Mouse (Mus musculus) neural tube, embryonic 11.5 days (tissue): ENCODE results near the gene Zfp788. TPM values are rescaled to one million over a fixed set of nuclear protein-coding genes. Genes with fewer than 3 reads are reported as not detected.
"Not testable (repeated sequence)": the region's sequence is repeated elsewhere in the genome, so short reads cannot be mapped to it uniquely, and the experiment has no call there.

Experiments
- ATAC-seq: fragments of 200-750 bp; cut with Nextera tagmentation; 2 replicates; pipeline ENCODE4 v1.8.0; 2017; ENCODE audit warnings: moderate number of reproducible peaks, mild to moderate bottlenecking, moderate TSS enrichment, moderate library complexity; ENCODE audit not compliant: insufficient read depth, low FRiP score, low TSS enrichment
- DNase-seq: peaks from one replicate; pipeline ENCODE4 v3.0.0-alpha.2; 2015; ENCODE audit warnings: low spot score
- H3K27ac ChIP-seq: fragments of 300-500 bp; sonication (generic); 2 replicates; pipeline ENCODE4 v1.5.1; 2014; ENCODE audit warnings: low read depth, mild to moderate bottlenecking, low read length
- H3K27me3 ChIP-seq: fragments of 300-500 bp; sonication (generic); 2 replicates; pipeline ENCODE4 v1.6.1; 2014; ENCODE audit warnings: mild to moderate bottlenecking, low read length, mixed read lengths; ENCODE audit not compliant: control insufficient read depth, insufficient read depth
- H3K36me3 ChIP-seq: fragments of 300-500 bp; sonication (generic); 2 replicates; pipeline ENCODE4 v1.6.1; 2014; ENCODE audit warnings: mild to moderate bottlenecking, low read length, moderate library complexity, mixed read lengths; ENCODE audit not compliant: control insufficient read depth, insufficient read depth
- H3K4me1 ChIP-seq: fragments of 300-500 bp; sonication (generic); 2 replicates; pipeline ENCODE4 v1.6.1; 2014; ENCODE audit warnings: low read length, mixed read lengths; ENCODE audit not compliant: control insufficient read depth, insufficient read depth
- H3K4me2 ChIP-seq: fragments of 300-500 bp; sonication (generic); 2 replicates; pipeline ENCODE4 v1.6.1; 2014; ENCODE audit warnings: low read depth, mild to moderate bottlenecking, moderate library complexity
- H3K4me3 ChIP-seq: fragments of 300-500 bp; sonication (generic); 2 replicates; pipeline ENCODE4 v1.5.1; 2014; ENCODE audit warnings: low read depth, low read length
- H3K9ac ChIP-seq: fragments of 300-500 bp; sonication (generic); 2 replicates; pipeline ENCODE4 v1.6.1; 2014; ENCODE audit warnings: mild to moderate bottlenecking, low read length
- H3K9me3 ChIP-seq: fragments of 300-500 bp; sonication (generic); 2 replicates; pipeline ENCODE4 v1.6.1; 2016; ENCODE audit warnings: low read length; ENCODE audit not compliant: control insufficient read depth
- WGBS: fragments of 180-500 bp; shearing (Covaris S2); extraction: QIAGEN DNeasy Blood & Tissue Kit; methylation state at CpG from one replicate; pipeline ENCODE4 v1.1.7; 2014; 5-methylcytosine and 5-hydroxymethylcytosine counted together
- polyA plus RNA-seq: library from polyadenylated mRNA; unstranded; fragments of >200 nt; fragmentation: Nextera tagmentation; extraction: Ambion mirVana; gene quantifications from 2 replicates; pipeline ENCODE4 v1.2.1, GENCODE M21; 2014

Gene Zfp788
- polyA plus RNA-seq, 1 experiment from 2014 or later: 19.7 TPM

DNA sequence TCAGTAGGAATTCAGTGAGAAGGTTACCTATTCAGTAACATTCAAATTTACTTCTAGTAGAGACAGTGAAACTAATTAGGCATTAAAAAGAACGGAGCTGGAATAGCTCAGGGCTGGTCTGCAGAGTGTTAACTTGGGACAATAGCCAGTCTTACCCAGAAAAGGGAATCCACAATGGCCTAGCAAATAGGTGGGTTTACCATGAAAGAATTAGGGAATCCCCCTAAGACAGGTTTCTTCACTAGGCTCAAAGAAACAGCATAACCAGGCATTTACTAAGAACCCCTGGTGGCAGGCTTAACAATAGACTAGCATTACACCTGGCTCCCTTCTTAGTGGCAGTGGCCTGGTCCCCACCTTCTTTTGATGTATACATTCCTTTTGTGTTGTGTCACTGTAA is 41.3 kb downstream of the Zfp788 start:
- H3K9me3 ChIP-seq, H3K27me3 ChIP-seq, H3K4me1 ChIP-seq, H3K4me2 ChIP-seq, ATAC-seq, H3K36me3 ChIP-seq, H3K27ac ChIP-seq, H3K4me3 ChIP-seq, DNase-seq, H3K9ac ChIP-seq: not testable (repeated sequence)
- 66% methylated on average over 1 of the region's 1 CpGs for WGBS

Other genes with a start within 250 kb of the Zfp788 start
- 9.1 and 10.0 TPM in 2 replicates for gene AI987944, start 239.8 kb upstream of the Zfp788 start, polyA plus RNA-seq
- 0.09 and 0.19 TPM in 2 replicates for gene Vmn2r57, start 184.5 kb upstream of the Zfp788 start, polyA plus RNA-seq
- 0.21 TPM in 1 of 2 replicates, not detected in the other for gene Gm20449, start 133.8 kb upstream of the Zfp788 start, polyA plus RNA-seq
- gene AW146154, start 133.3 kb upstream of the Zfp788 start, polyA plus RNA-seq: 4.6 and 4.9 TPM in 2 replicates
- not detected in 2 replicates for gene Gm6871, start 59.5 kb upstream of the Zfp788 start, polyA plus RNA-seq
- 15.9 and 17.0 TPM in 2 replicates for gene 2610021A01Rik, start 34.0 kb upstream of the Zfp788 start, polyA plus RNA-seq
- gene Vmn2r58, start 239.5 kb downstream of the Zfp788 start, polyA plus RNA-seq: not detected in 2 replicates